Mouse (Mus musculus): Measurements from ENCODE around the gene Serinc1. TPM values are rescaled to one million over a fixed set of nuclear protein-coding genes. Genes with fewer than 3 reads are reported as not detected.
A peak's percentile ranks its signal among the peaks of the same experiment; 100 is the strongest.

The Serinc1 gene
- total RNA-seq, 2 experiments from 2014 or later = 155 to 159 TPM

DNA sequence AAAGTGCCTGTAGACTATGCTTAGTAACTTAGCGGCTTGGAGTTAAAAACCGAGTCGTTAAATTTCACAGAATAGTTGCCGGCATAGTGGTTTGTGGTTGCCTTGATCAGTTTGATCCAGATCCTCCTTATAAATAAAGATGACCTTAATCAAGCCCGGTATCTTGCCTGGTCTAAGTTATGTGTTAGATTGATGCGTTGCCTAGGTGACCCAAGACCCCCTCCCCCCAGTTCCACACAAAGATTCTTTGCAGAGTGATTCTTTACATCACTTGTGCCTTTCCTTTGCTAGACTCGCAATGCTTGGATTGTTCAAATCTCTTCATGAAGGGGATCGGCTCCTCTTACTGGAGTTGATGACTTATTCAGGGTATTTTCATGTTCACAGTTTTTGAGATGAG, 45.1 kb downstream of the Serinc1 start:
- intact Hi-C loops (cut with DNase I; ENCODE audit: low total_unique reads) = no loop called here
- no peak for DNase-seq

GRCm38 (mm10) chr10:57486542-57487071, 45.7 kb downstream of the Serinc1 start:
- DNase-seq = peak; percentile 81
- intact Hi-C loops (cut with DNase I; ENCODE audit: low total_unique reads) = no loop called here

DNA sequence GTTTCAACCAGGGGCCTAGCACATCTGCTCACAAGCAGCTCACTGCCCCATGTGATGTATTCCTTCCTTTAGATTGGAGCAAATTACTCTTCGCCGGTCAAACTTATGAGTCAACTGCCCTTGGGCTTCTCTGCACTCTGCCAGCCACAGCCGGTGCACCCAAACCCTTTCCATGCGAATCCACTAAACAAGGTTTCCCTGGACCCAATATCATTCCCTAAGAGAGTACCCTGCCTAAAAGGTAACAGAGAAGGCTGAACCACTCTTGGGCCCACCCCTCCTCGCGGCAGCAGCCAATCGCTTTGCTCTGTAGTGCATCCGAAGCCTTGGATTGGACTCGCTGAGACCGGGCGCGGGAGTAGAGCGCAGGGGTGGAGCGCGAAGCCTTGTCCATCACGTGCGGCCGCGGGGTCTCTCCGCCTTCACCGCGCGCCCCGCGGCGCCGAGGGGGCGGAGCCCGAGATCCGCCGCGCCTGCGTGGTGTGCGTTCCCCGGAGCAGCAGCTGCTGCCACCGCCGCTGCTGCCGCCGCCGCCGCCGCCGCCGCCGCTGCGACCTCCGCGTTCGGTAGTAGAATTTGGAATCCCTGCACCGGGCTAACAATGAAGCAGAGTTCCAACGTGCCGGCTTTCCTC, 46.3 kb downstream of the Serinc1 start, which contains the start of gene Hsf2:
TSS of gene Hsf2 (plus strand) at position 478 of the 634 bp plus-strand sequence.
- peak; percentile 96 for DNase-seq
- intact Hi-C loops (cut with DNase I; ENCODE audit: low total_unique reads) = no loop called here

DNA sequence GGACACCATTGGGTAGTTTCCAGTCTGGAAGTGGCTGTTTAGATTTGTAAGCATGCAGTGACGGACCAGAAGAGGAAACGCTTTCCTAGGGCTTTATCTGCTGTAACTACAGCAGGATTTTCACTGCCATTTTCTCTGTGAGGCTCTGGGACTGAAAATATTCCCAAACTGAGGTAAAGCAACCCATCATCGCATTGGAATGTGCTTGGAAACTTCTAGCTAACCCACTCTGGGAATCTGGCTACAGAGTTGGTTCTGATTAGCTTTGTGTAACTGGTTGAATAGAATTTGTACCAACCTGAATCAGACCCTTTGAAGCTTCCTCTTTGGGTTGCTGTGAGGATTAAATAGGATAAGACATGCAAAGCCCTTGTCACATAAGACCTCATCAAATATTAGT, 47.6 kb downstream of the Serinc1 start:
- no peak for DNase-seq
- intact Hi-C loops (cut with DNase I; ENCODE audit: low total_unique reads) = loop anchor here (5.0 kb wide), 1 partner anchor 48 kb away; the partner anchor contains the start of gene Serinc1

- intact Hi-C loops (cut with DNase I; ENCODE audit: low total_unique reads) = loop anchor here (5.0 kb wide), 1 partner anchor 51 kb away; the partner anchor contains the start of gene Serinc1
- no peak for DNase-seq
Observed at GRCm38 (mm10) chr10:57481717-57482116, 50.6 kb downstream of the Serinc1 start.

- no peak for DNase-seq
- intact Hi-C loops (cut with DNase I; ENCODE audit: low total_unique reads) = no loop called here
Observed at GRCm38 (mm10) chr10:57477121-57477843, 55.0 kb downstream of the Serinc1 start.

Other genes starting within 250 kb of the Serinc1 start
- gene Hsf2, start 46.1 kb downstream of the Serinc1 start, total RNA-seq (2021) = 10 to 100 TPM; 26.9 to 32.5 TPM
- not detected for gene Pkib, start 99.5 kb upstream of the Serinc1 start, total RNA-seq (2021)